Mouse (Mus musculus): ENCODE data around the gene Olfr131.
"Not testable (repeated sequence)": the region's sequence is repeated elsewhere in the genome, so short reads cannot be mapped to it uniquely, and the experiment has no call there.

Gene Olfr131

DNA sequence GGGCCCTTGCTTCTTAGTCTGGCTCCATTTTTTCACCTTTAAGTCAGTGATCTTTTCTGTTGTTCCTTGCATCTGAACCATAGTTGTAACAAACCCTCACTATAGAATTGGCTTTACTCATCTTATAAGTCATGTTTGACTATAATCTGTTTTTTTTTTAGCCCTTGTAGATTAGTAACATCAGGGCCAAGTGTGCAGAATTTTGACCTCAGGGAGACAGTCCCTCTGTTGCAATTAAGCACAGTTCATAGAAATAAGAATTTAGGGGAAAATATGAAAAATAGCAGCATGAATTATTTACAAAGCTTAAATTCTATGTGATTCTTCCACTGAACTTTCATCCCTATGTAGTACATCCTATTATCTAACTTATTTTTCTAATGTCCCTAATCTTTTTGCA, at the start of gene Olfr131:
Gene Olfr131, minus strand, starts transcription at position 101 of the 400 bp plus-strand sequence.
- DNase-seq (ENCODE audit: low spot score in 2 of 2): no peak

DNA sequence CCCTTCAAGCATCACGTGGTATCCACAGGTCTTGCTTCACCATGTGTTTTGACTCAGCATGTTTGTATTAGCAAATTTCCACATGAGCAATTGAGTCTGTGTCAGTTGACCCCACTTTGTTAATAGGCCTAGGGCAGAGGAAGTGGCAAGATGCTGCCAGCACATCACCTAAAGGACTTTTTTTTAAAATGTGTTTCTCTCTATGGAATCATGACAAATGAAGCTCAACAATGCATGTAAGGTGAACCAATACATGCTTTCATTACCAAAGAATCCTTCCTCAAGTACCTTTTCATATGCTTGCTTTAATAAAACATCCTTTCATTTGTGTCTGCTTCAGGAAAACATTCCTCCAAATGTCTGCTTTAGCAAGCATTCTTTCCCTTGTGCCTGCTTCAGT, 45.9 kb upstream of the Olfr131 start, which contains the start of gene Olfr132:
Gene Olfr132, minus strand, starts transcription at position 101 of the 400 bp plus-strand sequence.
- DNase-seq (ENCODE audit: low spot score in 2 of 2): no peak

DNA sequence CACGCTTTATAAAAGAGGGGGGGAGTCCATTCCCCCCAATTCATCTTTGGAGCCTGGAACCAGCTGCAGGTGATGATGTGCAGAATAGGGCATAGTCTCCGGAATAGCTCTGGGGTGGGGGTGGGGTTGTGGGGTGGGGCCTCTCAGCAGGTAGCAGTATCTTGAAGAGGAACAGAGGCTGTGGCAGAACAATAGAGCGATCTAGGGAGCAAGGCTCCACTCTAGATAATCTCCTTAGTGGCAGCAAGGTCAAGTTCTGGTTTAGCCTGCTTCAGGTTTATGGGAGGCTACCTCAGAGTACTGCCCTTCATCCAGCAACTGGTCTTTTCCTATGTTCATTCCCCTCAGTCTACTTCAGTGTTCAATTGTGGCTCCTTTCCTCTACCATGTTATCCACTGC, 36.9 kb upstream of the Olfr131 start:
- not testable (repeated sequence) for DNase-seq (ENCODE audit: low spot score in 2 of 2)

DNA sequence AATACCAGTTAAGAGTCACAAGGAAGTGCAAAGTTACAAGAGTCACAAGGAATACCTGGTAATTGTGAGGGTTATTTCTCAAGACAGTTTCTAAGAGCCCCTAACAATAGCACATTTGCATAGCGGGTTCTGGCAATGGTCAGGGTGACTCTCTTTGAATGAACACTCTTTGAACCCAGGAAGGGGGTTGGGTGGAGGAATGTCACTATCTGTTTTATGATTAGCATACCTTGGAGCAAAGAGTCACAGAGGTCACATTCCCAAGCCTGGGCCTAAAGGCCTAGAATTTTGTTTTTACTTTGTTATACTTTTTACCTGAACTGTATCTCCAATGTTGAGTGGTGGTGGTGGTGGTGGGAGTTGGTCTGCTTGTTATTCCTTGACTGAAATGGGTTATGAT, 35.7 kb upstream of the Olfr131 start:
- not testable (repeated sequence) for DNase-seq (ENCODE audit: low spot score in 2 of 2)

DNA sequence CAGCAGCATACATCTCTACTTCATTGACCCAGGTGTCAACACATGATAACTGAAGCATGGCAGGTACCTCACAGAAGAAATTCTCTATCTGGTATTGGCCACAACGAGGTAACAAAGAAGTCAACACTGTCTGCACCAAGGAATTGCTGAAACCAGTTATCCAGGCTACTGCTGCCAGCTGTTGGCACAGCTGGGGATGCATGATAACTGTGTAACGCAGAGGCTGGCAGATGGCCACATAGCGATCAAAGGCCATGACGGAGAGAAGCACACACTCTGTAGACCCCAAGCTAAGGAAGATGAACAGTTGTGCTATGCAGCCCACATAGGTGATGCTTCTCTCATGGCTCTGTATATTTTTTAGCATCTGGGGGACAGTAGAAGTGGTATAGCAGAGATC, 6.1 kb downstream of the Olfr131 start:
- DNase-seq (ENCODE audit: low spot score in 2 of 2): no peak

DNA sequence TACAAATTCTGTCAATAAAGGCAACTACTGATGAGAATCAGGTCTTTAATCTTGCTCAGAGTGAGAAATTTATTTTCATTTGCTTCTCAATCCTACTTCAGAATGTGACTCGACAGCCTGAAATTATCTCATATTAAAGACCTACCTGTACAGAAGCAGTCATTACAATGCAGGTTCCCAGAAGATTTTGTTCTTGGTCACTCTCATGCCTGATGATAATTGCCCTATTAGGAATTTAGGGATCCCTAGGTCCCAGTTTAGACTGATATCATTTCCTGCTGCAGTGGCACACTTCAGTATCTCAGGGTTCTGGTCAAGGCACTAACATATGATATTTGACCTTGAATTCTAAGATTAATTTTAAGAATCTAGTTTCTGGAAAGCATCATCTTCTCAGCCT, 24.9 kb downstream of the Olfr131 start, which contains the start of gene Olfr130:
Gene Olfr130, plus strand, starts transcription at position 301 of the 400 bp plus-strand sequence.
- DNase-seq (ENCODE audit: low spot score in 2 of 2): no peak

DNA sequence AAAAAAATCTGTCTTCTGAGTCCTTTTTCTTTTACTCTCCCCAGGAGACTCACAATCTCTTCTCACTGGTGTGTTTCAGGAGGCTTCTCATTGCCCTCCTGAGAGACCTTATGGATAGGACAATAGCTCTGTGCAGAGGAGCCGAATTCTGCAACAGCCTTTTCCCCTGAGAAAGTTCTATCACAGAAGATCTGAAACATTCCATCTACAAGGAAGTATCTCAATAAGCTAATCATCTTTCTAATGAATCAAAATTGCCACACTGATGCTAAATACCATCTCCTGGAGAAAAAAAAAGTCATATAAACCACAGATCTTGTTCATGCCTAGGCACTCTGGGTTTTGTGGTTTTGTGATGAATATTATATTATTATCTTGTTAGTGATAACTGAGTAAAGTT, 28.5 kb downstream of the Olfr131 start, which contains the start of gene Olfr129:
Gene Olfr129, minus strand, starts transcription at position 101 of the 400 bp plus-strand sequence.
- DNase-seq (ENCODE audit: low spot score in 2 of 2): no peak
